Mouse (Mus musculus): Measurements from ENCODE around the gene Cyb561d2.

DNA sequence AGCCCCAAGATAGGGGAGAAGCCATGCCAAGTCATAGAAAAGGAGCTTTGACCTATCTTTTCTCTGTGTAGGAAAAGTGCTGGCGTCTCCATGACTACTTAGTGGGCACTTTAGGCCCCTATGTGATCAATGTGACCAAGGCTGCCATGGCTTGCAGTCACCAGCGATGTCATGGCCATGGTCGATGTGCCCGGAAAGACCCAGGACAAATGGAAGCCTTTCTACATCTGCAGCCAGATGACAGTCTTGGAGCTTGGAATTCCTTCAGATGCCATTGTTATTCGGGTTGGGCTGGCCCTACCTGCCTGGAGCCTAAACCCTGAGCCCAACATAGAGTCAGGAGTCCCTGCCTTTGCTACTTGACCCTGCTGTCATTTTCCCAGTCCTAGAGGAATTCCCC, 44.5 kb upstream of the Cyb561d2 start:
- TF ChIP-seq CTCF (conservative IDR thresholded peaks at IDR 0.05; ENCODE audit: insufficient read depth, insufficient read length, low read depth, low read length) (no peak), POLR2A (IDR thresholded peaks at IDR 0.05; ENCODE audit: low read depth, low read length) (no peak)
